Mouse (Mus musculus): ENCODE results near the gene H2al3. TPM values are rescaled to one million over a fixed set of nuclear protein-coding genes. Genes with fewer than 3 reads are reported as not detected.

H2al3 gene
- polyA plus RNA-seq (2012), result not detected in 2 replicates

- TF ChIP-seq GATA1 (IDR thresholded peaks at IDR 0.05; ENCODE audit: low read length), result no peak
Observed at GRCm38 (mm10) chrX:9849403-9849802, at the start of gene H2al3. TSS of gene H2al3 (plus strand) at chrX:9849703.

GRCm38 (mm10) chrX:9810101-9810500, 39.4 kb upstream of the H2al3 start:
- no peak for TF ChIP-seq GATA1 (IDR thresholded peaks at IDR 0.05; ENCODE audit: low read length)

DNA sequence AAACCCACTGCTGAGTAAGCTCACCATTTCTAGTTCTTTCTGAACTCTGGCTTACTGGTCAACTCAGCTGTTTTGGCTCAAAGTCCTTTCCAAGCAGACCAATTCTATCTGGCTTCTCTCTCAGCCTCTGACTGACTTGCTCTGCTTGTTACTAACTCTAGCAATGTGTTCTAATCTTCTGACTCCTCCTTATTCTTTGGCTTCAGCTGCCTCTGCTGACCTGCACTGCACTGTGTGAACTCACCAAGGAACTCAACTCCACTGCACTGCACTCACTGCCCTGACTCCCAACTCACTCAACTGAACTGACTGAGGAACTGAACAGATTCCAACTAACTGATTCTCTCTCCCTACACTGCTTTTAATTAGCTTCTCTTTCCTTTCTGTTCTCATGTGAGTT, 37.0 kb upstream of the H2al3 start:
- TF ChIP-seq GATA1 (IDR thresholded peaks at IDR 0.05; ENCODE audit: low read length), result no peak

DNA sequence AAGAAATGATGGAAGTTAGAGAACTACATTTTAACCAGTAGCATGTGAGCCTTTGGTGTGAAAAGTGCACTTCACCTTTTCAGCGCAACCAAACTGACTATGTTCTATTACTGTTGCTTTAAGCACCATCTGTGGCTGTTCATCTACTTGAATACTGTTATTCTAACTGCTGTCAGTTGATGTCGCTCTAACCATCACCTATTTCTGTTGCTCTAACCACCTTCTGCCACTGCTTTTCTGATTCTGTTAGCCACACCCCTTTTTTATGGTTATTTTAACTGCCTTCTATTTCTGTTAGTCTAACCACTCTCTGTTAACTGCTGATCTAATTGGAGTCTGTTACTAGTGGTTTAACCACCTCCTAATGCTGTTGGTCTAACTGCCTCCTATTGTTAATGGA, 14.7 kb upstream of the H2al3 start:
- no peak for TF ChIP-seq GATA1 (IDR thresholded peaks at IDR 0.05; ENCODE audit: low read length)

DNA sequence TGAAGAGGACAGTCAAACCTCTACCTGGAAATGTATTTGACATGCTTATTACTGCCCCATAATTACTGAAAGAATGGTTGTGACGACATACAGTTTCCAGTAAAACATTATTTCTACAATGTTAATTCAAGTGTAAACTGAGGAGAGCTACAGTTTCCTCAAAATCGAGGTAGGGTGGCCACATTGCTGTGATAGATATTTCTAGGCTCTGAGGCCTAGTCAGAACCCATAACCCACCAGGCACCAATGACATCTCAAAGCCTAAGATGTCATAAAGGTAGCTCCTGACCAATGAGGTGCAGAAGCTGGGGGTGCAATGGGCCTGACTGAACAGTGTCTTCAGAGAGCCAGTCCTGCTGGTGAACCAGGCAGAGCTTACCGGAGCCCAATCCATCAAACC, 2.9 kb upstream of the H2al3 start, which contains the start of gene Hypm:
Hypm (plus strand) TSS at position 301 of the 400 bp plus-strand sequence.
- no peak for TF ChIP-seq GATA1 (IDR thresholded peaks at IDR 0.05; ENCODE audit: low read length)

- no peak for TF ChIP-seq GATA1 (IDR thresholded peaks at IDR 0.05; ENCODE audit: low read length)
Observed at GRCm38 (mm10) chrX:9861859-9862258, 12.4 kb downstream of the H2al3 start.

- no peak for TF ChIP-seq GATA1 (IDR thresholded peaks at IDR 0.05; ENCODE audit: low read length)
Observed at GRCm38 (mm10) chrX:9875519-9875918, 26.0 kb downstream of the H2al3 start.

GRCm38 (mm10) chrX:9885322-9885721, 35.8 kb downstream of the H2al3 start, which contains the start of gene Sytl5:
TSS of gene Sytl5 (plus strand) at chrX:9885622.
- no peak for TF ChIP-seq GATA1 (IDR thresholded peaks at IDR 0.05; ENCODE audit: low read length)

Other genes starting within 250 kb of the H2al3 start
- gene Dynlt3, start 186.7 kb upstream of the H2al3 start, polyA plus RNA-seq (2012), result 1.0 and 1.9 TPM in 2 replicates
- not detected in 2 replicates for gene Hypm, start 2.8 kb upstream of the H2al3 start, polyA plus RNA-seq (2012)
- gene Sytl5, start 35.9 kb downstream of the H2al3 start, polyA plus RNA-seq (2012), result 0.06 and 0.09 TPM in 2 replicates

Data from G1E-ER4 (cell line).